Mouse (Mus musculus) myocyte (in vitro differentiated cells): Measurements from ENCODE around the gene Sema4b.

Source experiments
- E2F4 ChIP-seq: IDR thresholded peaks from one replicate; pipeline ENCODE4 v1.6.1; 2011; ENCODE audit warnings: mild to moderate bottlenecking, control low read depth, moderate library complexity; ENCODE audit not compliant: insufficient read depth
- POLR2A ChIP-seq: IDR thresholded peaks from one replicate; pipeline ENCODE4 v1.6.1; 2011; ENCODE audit warnings: low read depth, mild to moderate bottlenecking, control low read depth, moderate library complexity; ENCODE audit not compliant: insufficient read length

DNA sequence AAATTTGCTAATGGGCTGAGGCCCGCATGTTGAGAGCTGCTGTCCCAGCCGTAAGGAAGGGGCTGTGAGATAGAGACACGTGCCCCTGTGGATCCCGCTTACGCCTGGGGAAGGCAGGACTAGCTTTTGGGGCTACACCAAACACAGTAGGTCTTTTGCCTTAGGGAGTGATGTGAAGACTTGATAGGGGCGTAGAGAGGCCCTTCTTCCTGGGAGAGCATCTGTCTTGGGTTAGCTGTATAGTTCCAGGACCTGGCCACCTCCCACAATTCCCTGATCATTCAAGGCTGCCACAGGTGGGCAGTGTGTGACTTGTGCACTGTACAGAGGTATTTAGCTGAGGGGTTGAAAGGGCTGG, 13.9 kb downstream of the Sema4b start:
- TF ChIP-seq POLR2A (no peak), E2F4 (no peak)
